Mouse (Mus musculus): Measurements from ENCODE around the gene Fbxl18. TPM values are rescaled to one million over a fixed set of nuclear protein-coding genes. Genes with fewer than 3 reads are reported as not detected.

Gene Fbxl18
- polyA plus RNA-seq, 1 experiment from 2014 or later = 40.4 TPM

GRCm38 (mm10) chr5:142926940-142927228 is 31.7 kb upstream of the Fbxl18 start:
- 50% methylated on average over 3 of the region's 3 CpGs for WGBS
- H3K9me3 ChIP-seq = no peaks in the 10 kb centered on the region
- H3K4me3 ChIP-seq (replicated peaks) = no peak overlapping the region
- no peak for ATAC-seq
- H3K27me3 ChIP-seq = peaks cover 27% of the 10 kb centered on the region
- H3K36me3 ChIP-seq = no peaks in the 10 kb centered on the region
- peak overlapping the region; percentile 1; the same call in 1 of the 2 replicates for H3K27ac ChIP-seq
- H3K4me2 ChIP-seq (replicated peaks) = no peak overlapping the region
- peaks cover 20% of the 10 kb centered on the region for H3K4me1 ChIP-seq (replicated peaks)
- H3K9ac ChIP-seq (replicated peaks) = no peak overlapping the region

GRCm38 (mm10) chr5:142926204-142926939 is 31.2 kb upstream of the Fbxl18 start:
- Histone ChIP-seq H3K4me2 (replicated peaks) (no peak overlapping the region), H3K4me3 (replicated peaks) (no peak overlapping the region), H3K27me3 (peaks cover 27% of the 10 kb centered on the region), H3K9me3 (no peaks in the 10 kb centered on the region), H3K9ac (replicated peaks) (0 out of 2 replicates have a peak overlapping the region, but pooled peaks have one; percentile 10), H3K36me3 (no peaks in the 10 kb centered on the region), H3K27ac (peak overlapping the region; percentile 1; the same call in 1 of the 2 replicates), H3K4me1 (replicated peaks) (peaks cover 20% of the 10 kb centered on the region)
- WGBS = 14% methylated on average over 13 of the region's 13 CpGs
- 0 out of 2 replicates have a peak, but pooled peaks have one; percentile 48 for ATAC-seq

- Histone ChIP-seq H3K27ac (no peak overlapping the region), H3K4me1 (replicated peaks) (peaks cover 20% of the 10 kb centered on the region), H3K27me3 (peaks cover 22% of the 10 kb centered on the region), H3K9ac (replicated peaks) (no peak overlapping the region), H3K36me3 (no peaks in the 10 kb centered on the region), H3K4me3 (replicated peaks) (no peak overlapping the region), H3K4me2 (replicated peaks) (no peak overlapping the region), H3K9me3 (no peaks in the 10 kb centered on the region)
- no peak for ATAC-seq
- 85% methylated on average over 12 of the region's 12 CpGs for WGBS
Observed at GRCm38 (mm10) chr5:142924336-142924959, 29.2 kb upstream of the Fbxl18 start.

- Histone ChIP-seq H3K4me1 (replicated peaks) (peaks cover 13% of the 10 kb centered on the region), H3K27me3 (peaks cover 16% of the 10 kb centered on the region), H3K9ac (replicated peaks) (no peak overlapping the region), H3K27ac (no peak overlapping the region), H3K36me3 (no peaks in the 10 kb centered on the region), H3K4me3 (replicated peaks) (no peak overlapping the region), H3K4me2 (replicated peaks) (no peak overlapping the region), H3K9me3 (no peaks in the 10 kb centered on the region)
- WGBS = 73% methylated on average over 3 of the region's 3 CpGs
- ATAC-seq = no peak
Observed at GRCm38 (mm10) chr5:142923781-142924180, 28.6 kb upstream of the Fbxl18 start.

GRCm38 (mm10) chr5:142922251-142922650 is 27.0 kb upstream of the Fbxl18 start:
- H3K9me3 ChIP-seq = no peaks in the 10 kb centered on the region
- H3K4me1 ChIP-seq (replicated peaks) = peaks cover 12% of the 10 kb centered on the region
- no peak overlapping the region for H3K9ac ChIP-seq (replicated peaks)
- no peak for ATAC-seq
- H3K27ac ChIP-seq = no peak overlapping the region
- H3K4me2 ChIP-seq (replicated peaks) = no peak overlapping the region
- H3K4me3 ChIP-seq (replicated peaks) = no peak overlapping the region
- H3K36me3 ChIP-seq = no peaks in the 10 kb centered on the region
- H3K27me3 ChIP-seq = 0 out of 2 replicates have a peak, but pooled peaks cover 1% of the 10 kb centered on the region
- WGBS = 91% methylated on average over 5 of the region's 5 CpGs

GRCm38 (mm10) chr5:142921074-142921459 is 25.8 kb upstream of the Fbxl18 start:
- no peak overlapping the region for H3K27ac ChIP-seq
- no peaks in the 10 kb centered on the region for H3K36me3 ChIP-seq
- H3K4me2 ChIP-seq (replicated peaks) = no peak overlapping the region
- ATAC-seq = no peak
- H3K27me3 ChIP-seq = no peaks in the 10 kb centered on the region
- H3K4me3 ChIP-seq (replicated peaks) = no peak overlapping the region
- H3K4me1 ChIP-seq (replicated peaks) = peaks cover 3% of the 10 kb centered on the region; the same call in 1 of the 2 replicates
- no peaks in the 10 kb centered on the region for H3K9me3 ChIP-seq
- 80% methylated on average over 6 of the region's 6 CpGs for WGBS
- no peak overlapping the region for H3K9ac ChIP-seq (replicated peaks)

- H3K9me3 ChIP-seq = no peaks in the 10 kb centered on the region
- no peaks in the 10 kb centered on the region for H3K36me3 ChIP-seq
- H3K4me3 ChIP-seq (replicated peaks) = no peak overlapping the region
- no peak overlapping the region for H3K9ac ChIP-seq (replicated peaks)
- no peak overlapping the region for H3K27ac ChIP-seq
- H3K4me1 ChIP-seq (replicated peaks) = no peaks in the 10 kb centered on the region
- ATAC-seq = no peak
- H3K4me2 ChIP-seq (replicated peaks) = no peak overlapping the region
- no peaks in the 10 kb centered on the region for H3K27me3 ChIP-seq
- WGBS = 73% methylated on average over 8 of the region's 8 CpGs
Observed at GRCm38 (mm10) chr5:142920311-142921073, 25.3 kb upstream of the Fbxl18 start.

- H3K9me3 ChIP-seq = no peaks in the 10 kb centered on the region
- no peaks in the 10 kb centered on the region for H3K36me3 ChIP-seq
- H3K4me3 ChIP-seq (replicated peaks) = no peak overlapping the region
- no peaks in the 10 kb centered on the region for H3K4me1 ChIP-seq (replicated peaks)
- H3K4me2 ChIP-seq (replicated peaks) = no peak overlapping the region
- WGBS = 91% methylated on average over 8 of the region's 8 CpGs
- no peak overlapping the region for H3K27ac ChIP-seq
- no peaks in the 10 kb centered on the region for H3K27me3 ChIP-seq
- no peak for ATAC-seq
- no peak overlapping the region for H3K9ac ChIP-seq (replicated peaks)
Observed at GRCm38 (mm10) chr5:142917402-142917801, 22.2 kb upstream of the Fbxl18 start.

- Histone ChIP-seq H3K9me3 (no peaks in the 10 kb centered on the region), H3K4me1 (replicated peaks) (no peaks in the 10 kb centered on the region), H3K4me2 (replicated peaks) (no peak overlapping the region), H3K9ac (replicated peaks) (no peak overlapping the region), H3K27ac (no peak overlapping the region), H3K36me3 (no peaks in the 10 kb centered on the region), H3K27me3 (no peaks in the 10 kb centered on the region), H3K4me3 (replicated peaks) (no peak overlapping the region)
- 88% methylated on average over 7 of the region's 7 CpGs for WGBS
- no peak for ATAC-seq
Observed at GRCm38 (mm10) chr5:142916593-142916992, 21.4 kb upstream of the Fbxl18 start.

GRCm38 (mm10) chr5:142915231-142915630 is 20.0 kb upstream of the Fbxl18 start:
- Histone ChIP-seq H3K9me3 (no peaks in the 10 kb centered on the region), H3K4me3 (replicated peaks) (no peak overlapping the region), H3K27ac (no peak overlapping the region), H3K4me2 (replicated peaks) (no peak overlapping the region), H3K27me3 (no peaks in the 10 kb centered on the region), H3K36me3 (no peaks in the 10 kb centered on the region), H3K4me1 (replicated peaks) (no peaks in the 10 kb centered on the region), H3K9ac (replicated peaks) (no peak overlapping the region)
- WGBS = 93% methylated on average over 11 of the region's 11 CpGs
- no peak for ATAC-seq

- H3K27ac ChIP-seq = no peak overlapping the region
- no peak overlapping the region for H3K9ac ChIP-seq (replicated peaks)
- H3K27me3 ChIP-seq = no peaks in the 10 kb centered on the region
- no peaks in the 10 kb centered on the region for H3K9me3 ChIP-seq
- peaks cover 21% of the 10 kb centered on the region for H3K4me1 ChIP-seq (replicated peaks)
- WGBS = 85% methylated on average over 4 of the region's 4 CpGs
- no peaks in the 10 kb centered on the region for H3K36me3 ChIP-seq
- no peak overlapping the region for H3K4me2 ChIP-seq (replicated peaks)
- no peak overlapping the region for H3K4me3 ChIP-seq (replicated peaks)
- ATAC-seq = no peak
Observed at GRCm38 (mm10) chr5:142912739-142913138, 17.5 kb upstream of the Fbxl18 start.

GRCm38 (mm10) chr5:142912320-142912719 is 17.1 kb upstream of the Fbxl18 start:
- Histone ChIP-seq H3K4me1 (replicated peaks) (peaks cover 25% of the 10 kb centered on the region), H3K9me3 (no peaks in the 10 kb centered on the region), H3K4me2 (replicated peaks) (no peak overlapping the region), H3K4me3 (replicated peaks) (no peak overlapping the region), H3K27ac (no peak overlapping the region), H3K9ac (replicated peaks) (no peak overlapping the region), H3K36me3 (no peaks in the 10 kb centered on the region), H3K27me3 (no peaks in the 10 kb centered on the region)
- no peak for ATAC-seq
- WGBS = 93% methylated on average over 3 of the region's 3 CpGs

Data from midbrain, embryonic 13.5 days (tissue).